Mouse (Mus musculus) stomach, postnatal 0 days (tissue): ENCODE data around the gene Fth1.

Experiments
- CTCF ChIP-seq: IDR thresholded peaks from 2 replicates; pipeline ENCODE4 v1.5.1; 2016; ENCODE audit warnings: antibody characterized with exemption, low read depth, mild to moderate bottlenecking, moderate library complexity
- EP300 ChIP-seq: optimal IDR thresholded peaks from 2 replicates; pipeline ENCODE3; 2016; ENCODE audit warnings: antibody characterized with exemption

DNA sequence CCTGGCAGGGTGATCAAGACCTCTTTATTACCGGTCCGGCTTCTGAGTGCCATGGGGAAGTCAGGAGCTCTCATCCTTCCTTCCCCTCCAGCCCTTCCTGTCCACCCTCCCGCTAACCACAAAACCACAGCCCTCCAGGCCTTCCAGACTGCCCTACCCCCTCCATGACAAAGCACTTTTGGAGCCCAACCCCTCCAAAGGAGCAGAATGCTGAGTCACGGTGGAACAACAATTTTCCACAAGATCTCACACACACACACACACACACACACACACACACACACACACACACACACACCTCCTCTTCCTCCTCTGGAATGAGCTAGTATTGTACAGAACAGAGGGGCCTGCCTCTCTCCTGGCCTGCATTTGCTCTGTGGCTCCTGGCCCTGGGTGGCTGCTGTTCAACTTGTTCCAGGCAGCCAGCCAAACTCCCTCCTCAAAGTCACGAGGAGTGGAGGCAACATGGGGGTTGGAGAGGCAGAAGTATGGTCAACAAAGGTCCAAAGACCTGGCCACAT is 1.9 kb upstream of the Fth1 start:
- no peak for TF ChIP-seq CTCF
- no peak for TF ChIP-seq EP300
